Mouse (Mus musculus): ENCODE data around the gene Gm21767.
"Not testable (repeated sequence)": the region's sequence is repeated elsewhere in the genome, so short reads cannot be mapped to it uniquely, and the experiment has no call there.

The Gm21767 gene

DNA sequence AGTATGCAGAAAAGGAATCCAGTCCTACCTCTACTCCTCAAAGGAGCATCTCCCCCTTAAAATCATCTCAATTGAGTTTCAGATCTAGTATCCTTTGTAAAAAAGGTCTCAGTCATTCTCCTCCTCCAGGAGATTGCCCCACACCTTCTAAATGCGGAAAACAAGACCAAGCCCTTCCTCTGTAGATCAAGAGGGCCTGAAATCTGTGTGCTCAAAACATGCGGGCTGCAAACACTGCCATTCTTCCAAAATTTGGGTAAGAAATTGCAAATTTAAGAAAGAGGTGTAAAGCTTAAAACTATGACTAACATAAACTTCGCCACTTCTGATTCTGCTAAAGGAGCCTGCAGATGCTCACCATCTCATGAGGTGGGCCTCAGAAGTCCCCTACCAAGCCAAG lies at the start of gene Gm21767:
Gene Gm21767 (plus strand): TSS at position 301 of the 400 bp plus-strand sequence.
- not testable (repeated sequence) for DNase-seq

Data from right cerebral cortex, postnatal 4 days (tissue).